Mouse (Mus musculus): ENCODE measurements around the gene Lrpprc. TPM values are rescaled to one million over a fixed set of nuclear protein-coding genes. Genes with fewer than 3 reads are reported as not detected.
"Not testable (repeated sequence)": the region's sequence is repeated elsewhere in the genome, so short reads cannot be mapped to it uniquely, and the experiment has no call there.

Gene Lrpprc
- total RNA-seq (2015) (42.0 and 53.0 TPM in 2 replicates), total RNA-seq (2017) (76.3 and 91.4 TPM in 2 replicates)

GRCm38 (mm10) chr17:84790447-84791098 lies at the start of gene Lrpprc:
TSS of gene Lrpprc (minus strand) at chr17:84790789.
- peak; percentile 95 for ATAC-seq (replicated peaks; ENCODE audit: poor library complexity)

- ATAC-seq (replicated peaks; ENCODE audit: poor library complexity) = peak; percentile 99
Measured at GRCm38 (mm10) chr17:84837780-84838179, 47.2 kb upstream of the Lrpprc start.

GRCm38 (mm10) chr17:84835249-84835648 lies 44.7 kb upstream of the Lrpprc start:
- ATAC-seq (replicated peaks; ENCODE audit: poor library complexity) = no peak

- ATAC-seq (replicated peaks; ENCODE audit: poor library complexity) = no peak
Measured at GRCm38 (mm10) chr17:84832346-84832745, 41.8 kb upstream of the Lrpprc start.

GRCm38 (mm10) chr17:84828301-84828700 lies 37.7 kb upstream of the Lrpprc start:
- no peak for ATAC-seq (replicated peaks; ENCODE audit: poor library complexity)

- peak; percentile 64 for ATAC-seq (replicated peaks; ENCODE audit: poor library complexity)
Measured at GRCm38 (mm10) chr17:84820603-84821002, 30.0 kb upstream of the Lrpprc start.

- no peak for ATAC-seq (replicated peaks; ENCODE audit: poor library complexity)
Measured at GRCm38 (mm10) chr17:84818390-84818789, 27.8 kb upstream of the Lrpprc start.

GRCm38 (mm10) chr17:84816014-84816461 lies 25.4 kb upstream of the Lrpprc start:
- ATAC-seq (replicated peaks; ENCODE audit: poor library complexity) = no peak

- ATAC-seq (replicated peaks; ENCODE audit: poor library complexity) = no peak
Measured at GRCm38 (mm10) chr17:84814905-84815304, 24.3 kb upstream of the Lrpprc start.

- ATAC-seq (replicated peaks; ENCODE audit: poor library complexity) = not testable (repeated sequence)
Measured at GRCm38 (mm10) chr17:84814192-84814591, 23.6 kb upstream of the Lrpprc start.

- no peak for ATAC-seq (replicated peaks; ENCODE audit: poor library complexity)
Measured at GRCm38 (mm10) chr17:84792006-84792405, 1.4 kb upstream of the Lrpprc start.

GRCm38 (mm10) chr17:84791156-84791555 lies 567 bp upstream of the Lrpprc start:
- peak; percentile 10 for ATAC-seq (replicated peaks; ENCODE audit: poor library complexity)

GRCm38 (mm10) chr17:84790043-84790442 lies 546 bp downstream of the Lrpprc start:
- 0 out of 2 replicates have a peak, but pooled peaks have one; percentile 6 for ATAC-seq (replicated peaks; ENCODE audit: poor library complexity)

GRCm38 (mm10) chr17:84788376-84789125 lies 2.0 kb downstream of the Lrpprc start:
- no peak for ATAC-seq (replicated peaks; ENCODE audit: poor library complexity)

- no peak for ATAC-seq (replicated peaks; ENCODE audit: poor library complexity)
Measured at GRCm38 (mm10) chr17:84787477-84787876, 3.1 kb downstream of the Lrpprc start.

GRCm38 (mm10) chr17:84786911-84787310 lies 3.7 kb downstream of the Lrpprc start:
- no peak for ATAC-seq (replicated peaks; ENCODE audit: poor library complexity)

GRCm38 (mm10) chr17:84785176-84785575 lies 5.4 kb downstream of the Lrpprc start:
- ATAC-seq (replicated peaks; ENCODE audit: poor library complexity) = peak; percentile 44; the same call in 1 of the 2 replicates

GRCm38 (mm10) chr17:84783491-84783890 lies 7.1 kb downstream of the Lrpprc start:
- ATAC-seq (replicated peaks; ENCODE audit: poor library complexity) = no peak

- no peak for ATAC-seq (replicated peaks; ENCODE audit: poor library complexity)
Measured at GRCm38 (mm10) chr17:84780321-84780720, 10.3 kb downstream of the Lrpprc start.

- ATAC-seq (replicated peaks; ENCODE audit: poor library complexity) = peak; percentile 17; the same call in 1 of the 2 replicates
Measured at GRCm38 (mm10) chr17:84778477-84778978, 12.1 kb downstream of the Lrpprc start.

GRCm38 (mm10) chr17:84776362-84777000 lies 14.1 kb downstream of the Lrpprc start:
- peak; percentile 98 for ATAC-seq (replicated peaks; ENCODE audit: poor library complexity)
